ENCODE assay signal across 8 mouse cellular contexts in the genomic region with DNA sequence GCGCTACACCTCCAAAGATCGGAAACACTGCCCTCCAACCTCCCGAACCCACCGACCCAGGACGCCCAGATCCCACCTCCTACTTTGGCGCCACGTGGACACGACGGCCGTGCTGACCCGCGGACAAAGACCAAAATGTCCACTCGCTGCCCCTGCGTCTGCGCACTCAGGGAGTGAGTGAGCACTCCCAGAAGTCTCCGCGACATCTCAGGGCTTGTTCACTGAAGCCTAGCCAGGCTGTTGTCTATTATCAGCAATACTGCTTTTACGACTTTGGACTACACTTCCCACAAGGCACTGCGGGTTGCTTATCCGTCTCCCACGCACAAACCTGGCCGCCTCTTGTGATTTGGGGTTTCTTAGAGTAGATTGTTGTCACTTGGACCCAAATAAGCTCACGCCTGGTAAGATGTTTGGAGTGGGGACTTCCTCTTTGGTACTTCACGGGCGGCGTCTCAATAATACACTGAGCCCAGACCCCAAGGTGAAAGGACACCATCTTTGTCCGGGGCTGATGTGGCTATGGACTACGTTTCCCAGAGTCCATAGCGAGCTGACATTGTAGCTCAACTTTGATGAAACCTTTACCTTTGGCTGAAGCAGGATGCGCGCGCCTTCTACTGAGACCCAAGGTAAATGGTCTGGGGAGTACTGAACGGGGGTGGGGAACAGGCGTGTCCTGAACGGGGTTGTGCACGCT. TPM values are rescaled to one million over a fixed set of nuclear protein-coding genes. Genes with fewer than 3 reads are reported as not detected.
A peak's percentile ranks its signal among the peaks of the same experiment; 100 is the strongest.
DNase-seq lines count a peak whose midpoint lies in the region; ATAC-seq and TF ChIP-seq lines count a peak whose summit lies in the region.

Zfp146 (minus strand) TSS at position 168 of the 700 bp plus-strand sequence.

- WGBS in forebrain, embryonic 15.5 days, result 0% methylated on average over 36 of the region's 36 CpGs
- WGBS in lung, adult 2 months, result under 1% methylated on average over 36 of the region's 36 CpGs

- peak within 1 kb of the TSS; percentile 83 for H3K9ac ChIP-seq in forebrain, embryonic 15.5 days (replicated peaks)

- intact Hi-C loops in heart, postnatal 25 days (cut with DNase I), result loop anchor here (5.0 kb wide), 2 partner anchors 42 to 147 kb away; no protein-coding TSS in a partner anchor

- no peaks in the 10 kb centered on the region for H3K27me3 ChIP-seq in forebrain, embryonic 15.5 days

- peak; percentile 97 for ATAC-seq in forebrain, embryonic 15.5 days (replicated peaks)
- ATAC-seq in neutrophil, adult 5-6 weeks (ENCODE audit: extremely low read depth, insufficient number of reproducible peaks, low FRiP score, poor library complexity, severe bottlenecking), result peak; percentile 94

- peak within 1 kb of the TSS; percentile 91 for H3K27ac ChIP-seq in forebrain, embryonic 15.5 days (replicated peaks)

- peak; percentile 98 for DNase-seq in ES-CJ7 (ENCODE audit: low read depth, low spot score)
- peak; percentile 92 for DNase-seq in cerebellum, adult 11-12 months
- DNase-seq in heart, postnatal 25 days (ENCODE audit: low spot score), result peak; percentile 85
- peak; percentile 93 to 98 for DNase-seq in layer of hippocampus, adult 18-20 months (ENCODE audit: low spot score in 2 of 2)
- DNase-seq in lung, adult 2 months, result peak; percentile 91
- peak; percentile 79 to 90 for DNase-seq in thymus, adult 18-20 months

- peak within 1 kb of the TSS; percentile 58 for H3K4me2 ChIP-seq in forebrain, embryonic 15.5 days (replicated peaks)

- TF ChIP-seq POLR2A in lung, adult 2 months (IDR thresholded peaks at IDR 0.05; ENCODE audit: borderline replicate concordance, extremely low read depth, low read depth, low read length), result peak; percentile 88

- TF ChIP-seq CTCF in lung, adult 2 months (IDR thresholded peaks at IDR 0.05; ENCODE audit: insufficient read depth, low read length), result no peak

- peak within 1 kb of the TSS; percentile 82 for H3K4me3 ChIP-seq in forebrain, embryonic 15.5 days
- peak within 1 kb of the TSS; percentile 97 for H3K4me3 ChIP-seq in lung, adult 2 months (replicated peaks; ENCODE audit: extremely low read depth, low read depth, low read length)

- H3K4me1 ChIP-seq in forebrain, embryonic 15.5 days, result peaks cover 28% of the 10 kb centered on the region
- H3K4me1 ChIP-seq in lung, adult 2 months (ENCODE audit: control insufficient read depth, insufficient read depth, low read length), result no peaks in the 10 kb centered on the region; the same call in 1 of the 2 replicates

- peaks cover 25% of the 10 kb centered on the region for H3K36me3 ChIP-seq in forebrain, embryonic 15.5 days

- H3K9me3 ChIP-seq in forebrain, embryonic 15.5 days, result 0 out of 2 replicates have a peak, but pooled peaks cover 4% of the 10 kb centered on the region

RNA-seq across cellular contexts. Expression of gene Zfp146, which starts in this region (rescaled TPM):
- polyA plus RNA-seq in forebrain, embryonic 15.5 days (2015; fragmentation: Nextera tagmentation; extraction: Ambion mirVana), result 16.1 and 18.4 TPM in 2 replicates
- total RNA-seq in heart, postnatal 25 days (2021), result 10 to 100 TPM; 27.7 to 31.0 TPM
- total RNA-seq in layer of hippocampus, adult 18-20 months (2021), result 10 to 100 TPM; 48.3 to 53.7 TPM
- 9.5 and 14.8 TPM in 2 replicates for polyA plus RNA-seq in lung, adult 2 months (2012; rRNA removed)
- 44.2 and 46.8 TPM in 2 replicates for total RNA-seq in neutrophil, adult 5-6 weeks (2017)

Comparison
In these comparisons a context has a peak if more than half of its experiments do, and no peak if none do; other contexts are left out.
1. Peak in every context shown above with its lines: DNase-seq, ATAC-seq, H3K4me3 ChIP-seq and H3K27ac ChIP-seq.